Mouse (Mus musculus) neural tube, embryonic 15.5 days (tissue): ENCODE measurements around the gene Cenpv. TPM values are rescaled to one million over a fixed set of nuclear protein-coding genes. Genes with fewer than 3 reads are reported as not detected.

Experiments used
- ATAC-seq: fragments of 200-750 bp; cut with Nextera tagmentation; 2 replicates; pipeline ENCODE4 v1.8.0; 2017; ENCODE audit warnings: mild to moderate bottlenecking, moderate TSS enrichment, moderate library complexity; ENCODE audit not compliant: low FRiP score
- H3K27ac ChIP-seq: fragments of 300-500 bp; sonication (generic); replicated peaks from 2 replicates; pipeline ENCODE4 v1.5.1; 2015; ENCODE audit warnings: mild to moderate bottlenecking, inconsistent platforms
- H3K27me3 ChIP-seq: fragments of 300-500 bp; sonication (generic); replicated peaks from 2 replicates; pipeline ENCODE4 v1.6.1; 2015; ENCODE audit warnings: inconsistent platforms
- H3K36me3 ChIP-seq: fragments of 300-500 bp; sonication (generic); 2 replicates; pipeline ENCODE4 v1.6.1; 2015; ENCODE audit warnings: inconsistent platforms
- H3K4me1 ChIP-seq: fragments of 300-500 bp; sonication (generic); 2 replicates; pipeline ENCODE4 v1.6.1; 2015; ENCODE audit warnings: inconsistent platforms
- H3K4me2 ChIP-seq: fragments of 300-500 bp; sonication (generic); 2 replicates; pipeline ENCODE4 v1.6.1; 2015; ENCODE audit warnings: inconsistent platforms, mild to moderate bottlenecking, moderate library complexity
- H3K4me3 ChIP-seq: fragments of 300-500 bp; sonication (generic); replicated peaks from 2 replicates; pipeline ENCODE4 v1.5.1; 2015; ENCODE audit warnings: mild to moderate bottlenecking, inconsistent platforms
- H3K9ac ChIP-seq: fragments of 300-500 bp; sonication (generic); replicated peaks from 2 replicates; pipeline ENCODE4 v1.6.1; 2015; ENCODE audit warnings: mild to moderate bottlenecking, inconsistent platforms
- H3K9me3 ChIP-seq: fragments of 300-500 bp; sonication (generic); replicated peaks from 2 replicates; pipeline ENCODE4 v1.6.1; 2016; ENCODE audit warnings: inconsistent platforms
- WGBS: fragments of 180-500 bp; shearing (Covaris S2); methylation state at CpG from one replicate; pipeline ENCODE4 v1.1.7; 2015; ENCODE audit warnings: mixed read lengths; 5-methylcytosine and 5-hydroxymethylcytosine counted together
- polyA plus RNA-seq: library from polyadenylated mRNA; unstranded; fragments of >200 nt; fragmentation: Nextera tagmentation; extraction: Ambion mirVana; gene quantifications from 2 replicates; pipeline ENCODE4 v1.2.1, GENCODE M21; 2015

Cenpv gene
- polyA plus RNA-seq, 1 experiment from 2014 or later = 51.3 TPM

GRCm38 (mm10) chr11:62498802-62499201, 40.3 kb downstream of the Cenpv start:
- 90% methylated on average over 2 of the region's 2 CpGs for WGBS
- no peak for ATAC-seq
- no peak overlapping the region for H3K27ac ChIP-seq

GRCm38 (mm10) chr11:62497181-62497580, 41.9 kb downstream of the Cenpv start:
- Histone ChIP-seq H3K27ac (no peak overlapping the region), H3K9ac (no peak overlapping the region), H3K36me3 (no peaks in the 10 kb centered on the region), H3K4me3 (no peak overlapping the region), H3K27me3 (no peaks in the 10 kb centered on the region), H3K4me2 (no peak overlapping the region), H3K9me3 (no peaks in the 10 kb centered on the region), H3K4me1 (peaks cover 7% of the 10 kb centered on the region; the same call in 1 of the 2 replicates)
- ATAC-seq = no peak
- WGBS = 38% methylated on average over 3 of the region's 3 CpGs

More at GRCm38 (mm10) chr11:62498802-62499201, 40.3 kb downstream of the Cenpv start:
- Histone ChIP-seq H3K4me3 (no peak overlapping the region), H3K36me3 (no peaks in the 10 kb centered on the region), H3K9me3 (no peaks in the 10 kb centered on the region), H3K27me3 (no peaks in the 10 kb centered on the region), H3K4me1 (peaks cover 7% of the 10 kb centered on the region; the same call in 1 of the 2 replicates), H3K9ac (no peak overlapping the region), H3K4me2 (no peak overlapping the region)

DNA sequence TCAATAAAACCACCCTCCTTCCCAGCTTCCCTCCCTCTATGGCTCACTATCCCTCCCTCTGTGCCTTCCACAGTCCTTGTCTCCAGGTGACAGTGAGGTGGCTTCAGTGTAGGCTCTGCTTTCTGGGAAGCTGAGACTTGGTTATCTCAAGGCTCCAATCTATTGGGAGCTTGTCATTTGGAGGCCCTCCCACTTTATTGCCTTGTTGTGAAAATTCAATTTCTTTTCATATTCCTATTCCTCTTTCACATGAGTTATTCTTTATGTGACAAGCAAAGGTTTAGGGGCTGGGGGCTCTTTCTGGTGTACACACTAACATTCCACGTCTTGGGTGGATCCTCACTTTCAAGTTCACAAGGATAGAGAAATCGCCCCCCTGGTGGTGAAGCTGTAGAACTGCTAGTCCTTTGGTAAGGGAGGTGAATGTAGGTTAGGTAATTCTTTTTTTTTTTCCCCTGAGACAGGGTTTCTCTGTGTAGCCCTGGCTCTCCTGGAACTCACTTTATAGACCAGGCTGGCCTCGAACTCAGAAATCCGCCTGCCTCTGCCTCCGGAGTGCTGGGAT, 42.8 kb downstream of the Cenpv start:
- Histone ChIP-seq H3K27ac (no peak overlapping the region), H3K4me1 (peaks cover 7% of the 10 kb centered on the region; the same call in 1 of the 2 replicates), H3K4me3 (no peak overlapping the region), H3K9me3 (no peaks in the 10 kb centered on the region), H3K36me3 (no peaks in the 10 kb centered on the region), H3K27me3 (no peaks in the 10 kb centered on the region), H3K9ac (no peak overlapping the region), H3K4me2 (no peak overlapping the region)
- ATAC-seq = no peak
- 67% methylated on average over 5 of the region's 5 CpGs for WGBS

DNA sequence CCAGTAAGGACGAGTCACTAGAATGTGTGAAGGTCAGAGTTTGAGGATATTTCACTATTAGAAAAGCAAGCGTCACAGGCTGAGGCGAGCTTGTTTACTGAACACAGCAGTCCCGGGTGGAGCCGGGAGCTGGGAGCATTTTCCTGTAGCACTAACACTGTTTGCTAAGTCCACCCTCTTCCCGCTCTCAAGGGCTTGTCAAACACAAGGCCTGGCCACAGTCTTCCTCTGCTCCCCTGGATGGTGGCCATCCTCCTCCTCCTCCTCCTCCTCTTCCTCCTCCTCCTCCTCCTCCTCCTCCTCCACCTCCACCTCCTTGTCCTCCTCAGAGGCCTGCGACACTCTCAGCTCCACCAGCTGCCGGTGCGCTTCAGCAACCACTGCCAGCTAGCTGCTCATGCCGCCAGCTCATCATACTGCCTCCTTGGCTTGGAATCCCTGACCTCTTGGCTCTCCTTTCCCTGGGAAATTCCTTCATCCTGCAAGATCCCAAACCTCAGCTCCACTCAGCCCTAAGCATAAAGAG, 43.7 kb downstream of the Cenpv start:
- Histone ChIP-seq H3K4me2 (no peak overlapping the region), H3K27ac (no peak overlapping the region), H3K4me3 (no peak overlapping the region), H3K36me3 (no peaks in the 10 kb centered on the region), H3K27me3 (no peaks in the 10 kb centered on the region), H3K4me1 (peaks cover 7% of the 10 kb centered on the region; the same call in 1 of the 2 replicates), H3K9me3 (no peaks in the 10 kb centered on the region), H3K9ac (no peak overlapping the region)
- WGBS = 32% methylated on average over 7 of the region's 10 CpGs
- ATAC-seq = no peak

DNA sequence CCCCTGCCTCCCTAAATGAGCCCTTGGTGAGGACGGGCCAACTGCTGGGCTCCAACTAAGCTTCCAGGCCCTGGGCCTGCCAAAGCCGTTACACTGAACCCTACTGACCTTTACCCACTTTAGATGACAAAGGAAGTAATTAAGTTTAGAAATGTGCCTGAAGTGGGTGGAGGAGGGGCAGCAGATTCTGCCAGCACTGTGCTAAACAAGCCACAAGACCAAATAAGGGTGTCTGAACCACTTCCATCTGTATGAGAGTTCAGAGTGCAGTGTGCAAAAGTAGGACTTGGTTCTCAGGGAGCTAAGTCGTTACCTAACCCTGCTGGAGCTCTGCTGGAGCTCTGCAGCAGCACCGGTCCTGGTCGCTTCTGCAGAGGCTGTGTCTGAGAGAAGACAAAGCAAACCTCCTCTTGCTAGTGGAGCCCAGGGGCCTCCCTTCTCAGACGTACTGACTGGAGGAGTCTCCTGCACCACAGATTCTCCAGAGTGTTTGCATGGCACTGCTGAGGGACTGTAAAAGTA, 44.2 kb downstream of the Cenpv start:
- no peak overlapping the region for H3K4me2 ChIP-seq
- H3K27ac ChIP-seq = no peak overlapping the region
- no peak overlapping the region for H3K4me3 ChIP-seq
- H3K9ac ChIP-seq = no peak overlapping the region
- H3K27me3 ChIP-seq = no peaks in the 10 kb centered on the region
- H3K4me1 ChIP-seq = peaks cover 7% of the 10 kb centered on the region; the same call in 1 of the 2 replicates
- 5% methylated on average over 6 of the region's 6 CpGs for WGBS
- no peaks in the 10 kb centered on the region for H3K36me3 ChIP-seq
- no peak for ATAC-seq
- H3K9me3 ChIP-seq = no peaks in the 10 kb centered on the region

- Histone ChIP-seq H3K27ac (no peak overlapping the region), H3K4me3 (no peak overlapping the region), H3K36me3 (no peaks in the 10 kb centered on the region), H3K9me3 (no peaks in the 10 kb centered on the region), H3K27me3 (no peaks in the 10 kb centered on the region), H3K4me1 (peaks cover 7% of the 10 kb centered on the region; the same call in 1 of the 2 replicates), H3K9ac (no peak overlapping the region), H3K4me2 (no peak overlapping the region)
- ATAC-seq = no peak
- WGBS = 96% methylated on average over 6 of the region's 6 CpGs
Measured at GRCm38 (mm10) chr11:62493701-62494100, 45.4 kb downstream of the Cenpv start.

GRCm38 (mm10) chr11:62487540-62488350, 51.3 kb downstream of the Cenpv start:
- WGBS = 95% methylated on average over 10 of the region's 10 CpGs
- H3K4me1 ChIP-seq = no peaks in the 10 kb centered on the region
- H3K9me3 ChIP-seq = no peaks in the 10 kb centered on the region
- no peaks in the 10 kb centered on the region for H3K36me3 ChIP-seq
- H3K27me3 ChIP-seq = no peaks in the 10 kb centered on the region
- no peak overlapping the region for H3K4me3 ChIP-seq
- H3K4me2 ChIP-seq = no peak overlapping the region
- no peak overlapping the region for H3K27ac ChIP-seq
- H3K9ac ChIP-seq = no peak overlapping the region
- ATAC-seq = no peak

- Histone ChIP-seq H3K36me3 (no peaks in the 10 kb centered on the region), H3K9me3 (no peaks in the 10 kb centered on the region), H3K4me1 (no peaks in the 10 kb centered on the region), H3K27ac (no peak overlapping the region), H3K27me3 (no peaks in the 10 kb centered on the region), H3K4me2 (no peak overlapping the region), H3K9ac (no peak overlapping the region), H3K4me3 (no peak overlapping the region)
- ATAC-seq = no peak
- WGBS = 93% methylated on average over 1 of the region's 1 CpGs
Measured at GRCm38 (mm10) chr11:62486949-62487348, 52.1 kb downstream of the Cenpv start.

- H3K36me3 ChIP-seq = no peaks in the 10 kb centered on the region
- WGBS = 88% methylated on average over 5 of the region's 5 CpGs
Measured at GRCm38 (mm10) chr11:62479581-62479980, 59.5 kb downstream of the Cenpv start.

GRCm38 (mm10) chr11:62478931-62479330, 60.1 kb downstream of the Cenpv start:
- H3K36me3 ChIP-seq = no peaks in the 10 kb centered on the region
- H3K9me3 ChIP-seq = no peaks in the 10 kb centered on the region
- no peak overlapping the region for H3K9ac ChIP-seq
- no peak for ATAC-seq
- H3K27ac ChIP-seq = peak overlapping the region; percentile 67
- peaks cover 11% of the 10 kb centered on the region; the same call in 1 of the 2 replicates for H3K4me1 ChIP-seq
- 73% methylated on average over 6 of the region's 6 CpGs for WGBS
- H3K4me3 ChIP-seq = no peak overlapping the region
- H3K27me3 ChIP-seq = no peaks in the 10 kb centered on the region
- no peak overlapping the region for H3K4me2 ChIP-seq

More at GRCm38 (mm10) chr11:62479581-62479980, 59.5 kb downstream of the Cenpv start:
- peaks cover 11% of the 10 kb centered on the region; the same call in 1 of the 2 replicates for H3K4me1 ChIP-seq
- H3K4me2 ChIP-seq = no peak overlapping the region
- 0 out of 2 replicates have a peak overlapping the region, but pooled peaks have one; percentile 67 for H3K27ac ChIP-seq
- no peak overlapping the region for H3K9ac ChIP-seq
- H3K4me3 ChIP-seq = no peak overlapping the region
- no peak for ATAC-seq
- H3K27me3 ChIP-seq = no peaks in the 10 kb centered on the region
- no peaks in the 10 kb centered on the region for H3K9me3 ChIP-seq

GRCm38 (mm10) chr11:62476156-62476555, 62.9 kb downstream of the Cenpv start:
- Histone ChIP-seq H3K4me1 (peaks cover 11% of the 10 kb centered on the region; the same call in 1 of the 2 replicates), H3K9ac (no peak overlapping the region), H3K9me3 (no peaks in the 10 kb centered on the region), H3K4me2 (no peak overlapping the region), H3K27ac (no peak overlapping the region), H3K27me3 (no peaks in the 10 kb centered on the region), H3K4me3 (no peak overlapping the region), H3K36me3 (no peaks in the 10 kb centered on the region)
- ATAC-seq = no peak
- WGBS = 93% methylated on average over 4 of the region's 4 CpGs
